Mouse (Mus musculus) adrenal gland, adult 2 months (tissue): ENCODE measurements at regions not wholly inside any gene's neighbourhood (a gene's known extent, or its start where the extent isn't known, plus 50 kb on each side); places are given as distances from the start of the nearest gene placed in this dataset.
"Not testable (repeated sequence)": the region's sequence is repeated elsewhere in the genome, so short reads cannot be mapped to it uniquely, and the experiment has no call there.

ENCODE experiments used
- DNase-seq: peaks from one replicate; pipeline ENCODE4 v3.0.0; 2021

DNA sequence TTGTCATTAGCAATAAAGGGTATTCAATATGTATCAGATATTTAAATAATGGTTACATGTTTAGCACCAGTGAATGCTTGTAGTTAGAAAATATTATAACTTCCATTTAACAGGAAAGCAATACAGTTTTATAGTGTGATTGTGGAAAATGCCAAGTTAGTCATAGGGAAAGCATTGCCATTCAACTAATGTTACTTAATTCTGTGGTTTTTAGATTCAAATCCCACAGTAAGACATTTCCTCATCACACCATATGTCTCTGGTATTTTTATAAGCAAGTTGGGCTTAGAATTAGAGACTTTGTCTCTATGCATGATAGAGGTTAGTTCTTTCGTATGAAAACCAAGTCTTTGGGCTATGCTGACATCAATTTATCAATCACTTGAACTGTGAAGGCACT lies 133.0 kb downstream of the Prr30 start:
- no peak for DNase-seq

DNA sequence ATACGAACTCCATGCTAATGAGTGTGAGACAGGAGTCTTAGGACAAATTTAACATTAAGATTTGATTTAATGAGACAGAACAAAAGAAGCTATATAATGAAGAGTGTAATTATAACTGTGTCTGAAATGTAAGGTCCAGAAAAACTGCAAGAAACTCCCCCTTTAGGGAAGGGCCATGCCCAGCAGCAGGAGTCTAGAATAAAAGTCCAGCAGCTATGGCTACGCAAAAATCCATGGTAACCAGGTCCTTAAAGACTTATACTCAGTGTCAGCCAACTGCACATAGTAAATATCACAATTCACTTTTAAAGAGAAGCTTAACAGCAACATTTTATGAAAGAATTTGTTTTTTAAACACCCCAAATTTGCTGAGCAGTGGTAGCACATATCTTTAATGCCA lies 143.3 kb downstream of the Prr30 start:
- no peak for DNase-seq

DNA sequence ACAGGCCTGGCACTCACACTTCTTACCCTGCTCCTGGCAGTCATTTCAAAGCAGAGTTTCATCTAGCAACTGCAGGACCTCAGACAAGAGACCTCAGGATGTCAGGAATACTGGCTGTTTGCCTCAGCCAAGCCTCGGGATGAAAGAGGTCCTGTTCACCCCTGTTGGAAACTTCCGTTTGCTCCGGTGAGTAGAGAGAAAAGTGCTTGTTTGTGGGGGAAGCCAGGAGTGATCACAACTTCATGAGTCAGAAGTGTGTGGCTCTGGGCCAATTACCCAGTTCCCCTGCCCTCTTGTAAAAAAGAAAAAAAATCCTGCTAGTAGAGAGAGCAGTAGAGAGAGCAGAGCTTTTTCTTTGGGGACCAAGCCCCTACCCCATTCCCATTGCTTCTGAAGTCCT lies 144.2 kb downstream of the Prr30 start:
- peak; percentile 67 for DNase-seq

DNA sequence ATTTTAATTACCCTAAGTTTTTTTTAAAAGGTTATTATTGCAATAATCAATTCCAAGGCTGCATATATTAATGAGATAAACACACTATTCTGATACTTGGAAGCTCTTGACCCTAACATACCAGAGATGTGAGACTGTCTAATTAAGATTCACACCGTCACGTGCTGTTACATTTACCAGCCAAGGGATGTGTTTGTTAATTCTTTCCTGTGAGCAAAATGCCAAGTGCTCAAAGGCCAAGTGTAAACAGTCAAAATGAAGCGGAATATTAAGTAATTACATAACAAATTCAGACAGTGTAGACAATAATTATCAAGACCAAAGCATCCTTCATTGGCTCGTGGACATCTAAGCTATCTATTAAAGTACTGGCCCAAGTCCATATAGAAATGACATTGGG lies 145.3 kb downstream of the Prr30 start:
- DNase-seq: no peak

DNA sequence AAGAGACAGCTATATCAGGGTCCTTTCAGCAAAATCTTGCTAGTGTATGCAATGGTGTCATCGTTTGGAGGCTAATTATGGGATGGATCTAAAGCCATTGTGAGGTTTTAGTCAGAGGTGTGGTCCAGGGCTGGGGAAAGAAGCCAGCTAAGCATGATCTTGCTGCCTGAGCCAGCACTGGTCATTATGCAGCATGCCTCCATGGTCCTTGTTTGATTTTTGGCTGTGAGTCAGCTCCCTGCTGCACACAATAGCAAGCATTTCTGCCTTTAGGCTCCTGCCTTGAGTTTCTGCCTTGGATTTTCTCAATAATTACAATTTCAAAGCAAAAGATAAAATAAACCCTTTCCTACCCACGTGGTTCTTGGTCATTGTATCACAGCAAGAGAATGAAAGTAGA lies 147.4 kb downstream of the Prr30 start:
- no peak for DNase-seq

DNA sequence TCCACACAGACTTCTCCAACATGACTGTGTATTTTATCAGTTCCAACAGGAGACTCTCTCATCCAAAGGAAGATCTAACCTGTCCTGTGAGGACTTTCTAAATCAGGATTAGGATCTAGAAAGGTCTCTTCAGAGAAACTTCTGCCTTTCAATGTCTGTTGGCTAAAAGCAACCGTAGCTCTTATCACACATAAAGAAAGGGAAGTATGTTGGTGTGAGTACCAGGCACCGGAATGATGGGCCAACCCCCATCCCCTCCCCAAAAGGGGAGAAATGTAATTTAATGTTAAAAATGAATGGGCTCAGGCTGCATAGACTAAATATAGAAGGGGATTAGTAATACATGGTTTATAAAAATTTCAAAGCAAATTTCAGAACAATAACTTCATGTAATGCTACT lies 149.9 kb downstream of the Prr30 start:
- DNase-seq: no peak

DNA sequence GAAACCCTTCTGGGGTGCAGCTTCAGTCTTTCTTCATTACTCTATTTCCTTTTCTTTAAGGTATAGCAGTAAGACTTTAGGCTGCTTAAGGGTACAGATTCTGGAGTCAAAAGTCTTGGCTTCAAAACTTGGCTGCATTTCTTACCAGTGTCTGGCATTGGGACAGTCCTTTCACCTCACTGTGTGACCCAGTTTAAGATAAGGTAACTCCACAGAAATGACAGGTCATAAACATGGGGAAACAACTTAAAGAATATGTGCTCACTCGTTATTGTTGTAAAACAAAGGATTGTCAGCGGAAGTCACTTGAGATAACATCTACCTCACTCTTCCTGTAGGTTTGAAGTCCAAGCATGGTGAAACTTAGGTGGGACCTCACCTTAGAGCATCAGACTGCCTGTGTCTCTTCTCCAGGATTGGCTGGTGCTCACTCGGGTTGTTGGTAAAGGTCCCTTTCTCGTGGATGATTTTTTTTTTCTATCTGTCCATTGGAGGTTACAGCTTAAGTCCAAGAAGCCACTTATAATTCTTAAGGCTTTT lies 150.4 kb downstream of the Prr30 start:
- DNase-seq: no peak

DNA sequence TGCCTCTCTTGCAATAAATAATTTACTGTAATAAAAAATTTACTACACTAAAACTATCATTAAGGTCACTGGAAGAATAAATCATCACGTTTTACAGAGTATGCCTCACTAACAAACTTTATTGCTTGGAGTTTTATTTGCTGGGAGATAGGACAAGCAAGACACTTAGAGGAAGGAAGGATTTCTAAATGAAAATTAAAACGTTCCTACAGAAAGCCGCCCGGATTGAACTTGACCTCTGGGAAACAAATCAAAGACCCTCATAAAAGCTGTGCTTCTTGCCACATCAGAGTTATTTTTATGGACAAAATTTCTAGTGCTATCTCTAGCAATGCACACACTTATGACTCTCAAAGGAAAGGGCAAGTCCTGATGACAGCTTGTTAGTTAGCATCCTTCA lies 156.6 kb downstream of the Prr30 start:
- DNase-seq: no peak

DNA sequence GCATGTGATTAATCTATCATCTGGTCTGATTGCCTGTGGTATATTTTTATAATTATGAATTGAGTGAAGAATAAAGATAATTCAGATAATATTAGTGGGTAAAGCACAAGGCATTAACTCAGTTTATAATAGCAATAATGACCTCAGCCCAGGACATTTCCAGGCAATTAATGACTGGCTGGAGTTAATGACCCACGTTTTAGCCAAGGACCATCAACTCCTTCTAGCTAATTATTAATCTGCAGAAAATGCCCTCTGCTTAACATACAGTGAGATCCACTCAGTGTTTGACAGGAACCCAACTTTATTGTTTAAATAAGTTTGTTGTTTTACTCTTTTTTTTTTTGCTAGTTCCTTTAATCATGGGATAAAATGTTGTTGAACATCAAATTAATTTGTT lies 199.1 kb downstream of the Prr30 start:
- DNase-seq: no peak

DNA sequence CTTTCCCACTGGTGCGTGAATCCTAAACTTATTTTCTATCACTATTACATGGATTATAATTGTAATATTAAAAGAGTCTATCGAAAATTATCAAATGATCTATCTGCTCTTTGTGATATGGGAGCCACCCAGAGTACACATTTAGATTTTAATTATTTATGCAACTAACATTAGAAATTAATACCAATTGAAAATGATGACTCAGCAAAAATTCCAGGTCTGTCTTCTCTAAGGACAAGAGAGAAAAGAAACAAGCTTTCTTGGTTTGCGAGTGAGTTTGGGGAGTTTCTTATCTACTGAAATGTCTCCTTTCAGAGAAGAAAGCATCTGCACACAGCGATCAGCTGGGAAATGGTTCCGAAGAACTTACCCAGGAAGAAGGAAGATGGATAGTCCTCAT lies 219.4 kb downstream of the Prr30 start:
- DNase-seq: no peak

DNA sequence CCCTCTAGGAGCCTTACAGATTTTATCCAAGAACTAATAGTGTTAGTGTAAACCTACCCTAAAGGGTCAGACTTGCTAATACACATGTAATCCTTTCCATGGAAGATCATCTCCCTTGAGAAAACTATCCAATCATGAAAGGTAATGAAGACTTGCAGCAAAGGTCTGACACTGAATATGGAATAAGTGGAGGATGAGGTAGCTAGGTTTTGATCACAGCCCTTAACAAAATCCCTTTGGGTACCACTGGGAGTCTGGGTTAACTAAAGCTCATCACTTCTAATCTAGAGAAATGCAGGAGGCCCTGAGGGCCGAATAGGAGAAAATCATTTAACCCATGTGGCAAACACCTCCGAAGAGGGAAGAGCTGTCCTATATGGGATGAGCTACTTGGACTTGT lies 221.6 kb downstream of the Prr30 start:
- DNase-seq: no peak

DNA sequence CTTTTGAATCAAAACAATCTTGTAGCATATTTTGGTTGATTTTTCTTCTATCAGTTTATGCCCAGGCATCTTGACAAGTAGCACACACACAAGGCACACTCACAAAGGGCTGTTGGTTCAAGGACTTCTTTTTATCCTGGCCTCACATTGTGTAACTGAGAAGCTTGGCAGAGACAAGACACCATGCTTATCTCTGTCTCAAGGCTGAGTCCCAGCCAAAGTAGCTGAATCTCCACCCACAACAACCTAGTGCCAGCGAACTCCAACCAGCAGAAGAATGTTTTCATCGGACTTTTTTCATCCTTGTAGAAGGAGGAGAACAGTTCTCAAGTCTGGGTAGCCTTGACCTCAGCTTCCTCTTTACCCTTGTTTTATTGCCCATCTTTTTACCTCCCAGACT lies 229.2 kb downstream of the Prr30 start:
- DNase-seq: peak; percentile 83

DNA sequence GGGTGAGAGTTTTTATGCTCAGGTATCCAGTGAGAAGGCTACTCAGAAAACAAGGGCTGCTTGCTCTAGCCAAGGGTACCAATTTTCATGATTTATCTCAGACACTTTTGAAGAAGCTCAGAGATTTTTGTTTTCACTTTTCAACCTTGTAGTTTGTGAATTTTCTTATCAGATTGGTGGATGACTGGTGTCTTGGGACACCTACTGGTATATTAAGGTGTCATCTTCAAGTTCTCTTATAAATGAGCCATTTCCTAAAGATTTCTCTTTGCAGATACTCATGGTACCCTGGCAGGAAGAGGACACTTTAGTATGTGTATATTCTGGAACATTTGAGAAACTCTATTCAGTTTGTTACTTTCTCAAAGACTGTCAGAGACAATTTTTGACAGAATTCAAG lies 239.9 kb downstream of the Prr30 start:
- DNase-seq: no peak

DNA sequence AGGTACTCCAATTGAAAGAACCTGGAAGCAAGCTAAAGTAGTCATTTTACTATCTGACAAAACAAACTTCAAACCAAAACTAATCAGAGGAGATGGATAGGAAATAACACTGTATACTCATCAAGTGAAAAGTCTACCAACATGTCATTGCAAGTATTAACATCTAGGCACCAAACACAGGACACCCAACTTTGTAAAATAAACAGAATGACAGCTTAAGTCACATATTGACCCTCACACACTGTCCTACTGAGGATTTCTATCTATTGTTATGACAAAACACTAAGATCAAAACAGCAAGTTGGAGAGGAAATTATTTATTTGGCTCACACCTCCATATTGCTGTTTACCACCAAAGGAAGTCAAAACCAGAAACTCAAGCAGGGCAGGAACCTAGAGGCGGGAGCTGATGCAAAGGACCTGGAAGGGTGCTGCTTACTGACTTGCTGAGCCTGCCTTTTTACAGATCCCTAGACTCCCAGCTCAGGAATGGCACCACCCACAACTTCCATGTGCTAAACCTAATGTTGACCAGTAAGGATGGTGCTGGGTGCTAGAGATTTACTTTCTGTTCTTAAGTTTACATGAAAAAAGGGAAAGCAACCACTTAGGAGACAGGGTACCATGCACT lies 244.2 kb downstream of the Prr30 start:
- no peak for DNase-seq

DNA sequence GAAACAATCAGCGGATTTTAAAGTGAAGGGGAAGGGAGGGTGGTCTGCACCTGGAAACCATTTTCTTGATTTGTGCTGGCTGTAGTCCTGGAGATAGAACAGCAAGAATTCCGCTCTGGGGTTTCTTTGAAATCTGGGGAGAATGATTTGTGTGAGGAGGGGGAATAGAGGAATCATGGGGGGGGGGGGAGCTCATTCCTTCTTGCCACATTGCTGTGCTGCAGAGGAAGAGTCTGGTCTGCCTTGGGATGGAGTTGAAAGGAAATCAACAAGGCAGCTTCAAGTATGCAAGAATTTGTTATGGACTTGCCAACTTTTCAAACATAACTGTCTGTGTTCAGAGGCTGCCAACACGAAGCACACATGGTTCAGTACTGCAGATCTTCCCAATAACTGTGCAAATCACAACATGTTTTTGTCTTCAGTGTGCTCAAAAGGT lies 249.4 kb downstream of the Prr30 start:
- DNase-seq: no peak

DNA sequence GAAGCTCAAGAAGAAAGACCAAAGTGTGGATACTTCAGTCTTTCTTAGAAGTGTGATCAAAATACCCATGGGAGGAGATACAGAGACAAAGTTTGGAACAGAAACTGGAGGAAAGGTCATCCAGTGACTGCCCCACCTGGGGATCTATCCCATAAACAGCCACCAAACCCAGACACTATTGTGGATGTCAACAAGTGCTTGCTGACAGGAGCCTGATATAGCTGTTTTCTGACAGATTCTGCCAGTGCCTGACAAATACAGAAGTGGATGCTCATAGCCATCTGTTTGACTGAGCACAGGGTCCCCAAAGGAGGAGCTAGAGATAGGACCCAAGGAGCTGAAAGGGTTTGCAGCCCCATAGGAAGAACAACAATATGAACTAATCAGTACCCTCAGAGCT lies 252.5 kb downstream of the Prr30 start:
- not testable (repeated sequence) for DNase-seq

DNA sequence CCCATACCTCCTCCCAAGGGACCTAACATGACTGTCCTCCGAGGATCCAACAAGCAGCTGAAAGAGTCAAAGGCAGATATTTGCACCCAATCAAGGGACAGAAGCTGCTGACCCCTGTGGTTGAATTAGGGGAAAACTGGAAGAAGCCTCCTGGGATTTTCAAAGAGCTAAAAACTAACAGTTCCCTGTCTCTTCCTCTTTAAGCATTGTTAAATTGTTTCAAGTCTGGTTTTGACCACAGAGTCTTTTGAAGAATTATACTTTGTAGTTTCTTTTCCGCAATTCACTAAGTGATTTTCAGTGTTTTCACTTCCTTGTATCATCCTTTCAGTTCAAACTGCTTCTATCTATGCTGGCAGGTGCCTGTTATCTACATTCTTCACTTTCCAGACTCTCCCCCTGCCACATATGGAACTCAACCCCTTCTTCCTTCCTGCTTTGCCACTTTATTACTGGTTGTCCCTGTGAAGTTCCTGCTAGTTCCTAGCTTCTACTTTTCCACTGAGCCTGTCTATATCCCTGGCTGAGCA lies 262.7 kb downstream of the Prr30 start:
- no peak for DNase-seq

DNA sequence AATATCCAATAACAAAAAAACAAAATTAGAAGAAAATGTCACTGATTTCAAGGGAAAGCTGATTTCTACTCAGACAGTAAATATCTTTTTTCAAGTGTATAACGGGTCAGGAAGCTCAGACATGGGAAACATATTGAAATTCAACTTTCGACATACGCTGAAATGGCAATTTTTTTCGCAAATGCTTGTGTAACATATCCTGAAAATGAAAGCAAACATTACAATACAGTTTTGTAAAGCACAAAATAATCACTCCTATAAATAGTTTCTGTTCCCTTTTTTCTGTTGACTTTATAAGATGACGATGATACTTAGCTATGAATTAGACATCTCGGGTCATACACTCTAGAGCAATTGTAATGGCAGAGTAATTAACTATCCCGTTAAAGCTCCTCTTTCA lies 265.6 kb downstream of the Prr30 start:
- no peak for DNase-seq

DNA sequence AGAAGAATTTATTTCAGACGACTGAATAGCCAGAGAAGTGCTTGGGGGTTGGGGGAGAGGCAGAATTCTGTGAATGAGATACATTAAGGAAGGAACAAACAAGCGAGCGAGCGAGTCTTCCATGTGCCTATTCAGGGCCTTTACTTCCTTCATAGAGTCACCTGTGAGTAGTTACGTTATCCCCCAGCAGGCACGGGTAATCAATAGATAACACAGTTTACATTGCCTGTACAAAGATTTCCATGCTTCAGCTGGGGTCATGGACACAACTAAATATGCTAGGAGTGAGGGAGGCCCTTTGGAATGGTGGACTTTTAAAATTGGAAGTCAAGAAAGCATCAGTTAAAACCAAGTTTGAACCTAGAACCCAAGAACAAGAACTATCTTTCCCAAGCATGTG lies 275.2 kb downstream of the Prr30 start:
- DNase-seq: no peak

DNA sequence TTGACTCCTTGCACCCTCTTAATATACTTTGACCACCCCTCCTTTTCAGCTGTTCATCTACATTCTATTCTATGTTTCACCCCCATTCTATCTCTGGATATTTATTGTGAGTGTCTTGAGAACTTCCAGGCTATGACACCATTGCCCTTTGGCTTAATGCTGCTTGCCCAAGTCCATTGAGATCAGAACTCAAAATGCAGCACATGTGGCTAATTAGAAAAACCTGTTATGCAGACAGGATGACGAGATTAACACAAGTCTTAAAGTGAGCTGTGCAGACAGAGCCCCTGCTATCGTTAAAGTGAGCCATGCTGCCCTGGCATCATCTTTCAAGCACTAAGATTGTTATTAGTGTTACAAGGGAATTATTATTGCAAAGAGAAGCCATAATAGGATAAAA lies 299.9 kb downstream of the Prr30 start:
- DNase-seq: no peak

DNA sequence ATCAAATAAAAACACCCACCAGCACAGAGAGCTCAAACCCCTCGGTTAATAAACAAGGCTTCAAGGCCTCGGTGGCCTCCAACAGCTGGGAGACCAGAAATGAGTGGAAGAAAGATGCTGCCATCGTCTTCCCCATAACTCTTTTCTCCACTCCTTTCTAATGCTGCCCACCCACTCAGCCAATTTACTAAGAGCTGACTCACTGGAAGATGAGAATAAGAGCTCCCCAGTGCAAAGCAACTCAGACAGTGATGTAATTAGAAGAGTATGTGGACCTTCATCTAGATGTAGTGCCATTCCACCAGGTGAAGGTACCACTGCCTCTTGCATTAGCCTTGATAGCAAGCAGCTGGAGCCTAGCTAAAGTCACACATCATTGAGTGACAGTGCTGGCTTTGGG lies 301.1 kb downstream of the Prr30 start:
- no peak for DNase-seq

DNA sequence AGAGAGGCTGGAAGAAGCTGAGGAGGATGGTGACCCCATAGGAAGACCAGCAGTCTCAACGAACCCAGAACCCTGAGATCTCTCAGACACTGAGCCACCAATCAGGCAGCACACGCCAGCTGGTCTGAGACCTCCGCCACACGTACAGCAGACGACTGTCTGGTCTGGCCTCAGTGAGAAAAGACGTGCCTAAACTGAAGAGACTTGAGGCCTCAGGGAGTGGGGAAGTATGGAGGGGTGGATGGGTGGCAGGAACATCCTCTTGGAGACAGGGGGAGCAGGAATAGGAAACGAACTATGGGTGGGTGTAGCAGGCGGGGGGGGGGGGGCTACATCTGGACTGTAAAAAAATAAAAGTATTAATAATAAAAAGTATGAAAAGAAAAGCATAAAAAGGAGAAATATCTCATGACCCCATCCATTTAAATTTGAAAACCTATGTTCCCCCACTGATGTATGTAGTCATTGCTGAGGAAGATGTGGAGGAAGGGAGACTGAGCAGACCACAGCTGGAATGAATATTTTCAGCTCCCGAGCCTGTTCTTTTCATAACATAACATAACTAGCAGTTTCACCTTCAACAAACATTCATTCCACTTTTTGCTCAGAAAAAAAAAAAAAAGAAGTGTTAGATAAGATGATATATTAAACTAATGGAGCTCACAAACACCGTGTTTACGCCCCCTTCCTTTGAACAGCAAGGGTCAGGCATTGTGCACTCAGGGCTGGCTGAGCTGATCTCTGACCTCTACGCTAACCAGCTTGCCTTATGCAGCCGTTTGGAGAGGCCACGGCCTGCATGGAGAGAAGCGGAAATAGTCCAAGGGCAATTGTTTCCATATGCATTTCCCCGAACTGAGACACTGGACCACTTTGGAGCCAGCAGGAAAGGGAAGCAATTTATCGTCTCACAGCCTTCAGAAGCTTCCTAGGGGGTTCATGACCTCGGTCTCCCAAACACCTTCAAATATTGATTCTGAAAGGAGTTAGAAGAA lies 310.7 kb downstream of the Prr30 start:
- peak; percentile 51 for DNase-seq

DNA sequence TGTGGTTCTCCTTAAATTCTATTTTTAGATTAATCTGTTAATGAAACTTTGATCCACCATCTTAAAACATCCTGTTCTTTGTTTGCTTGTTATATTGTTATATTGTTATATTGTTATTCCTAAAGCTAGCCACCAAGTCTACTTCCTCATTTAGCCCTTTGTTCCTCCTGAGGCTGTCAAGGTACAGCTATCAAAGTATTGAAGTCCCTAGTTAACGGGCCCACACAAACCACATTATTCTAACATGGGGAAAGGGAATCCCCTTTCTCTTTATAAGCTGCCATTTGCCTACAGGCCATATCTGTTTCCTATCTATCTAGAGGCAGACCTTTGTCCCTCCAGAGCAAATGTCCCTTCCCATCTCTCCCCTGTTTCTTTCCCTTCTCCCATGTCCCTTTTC lies 317.0 kb downstream of the Prr30 start:
- no peak for DNase-seq
